Mouse (Mus musculus): ENCODE results near the gene Zfp92. TPM values are rescaled to one million over a fixed set of nuclear protein-coding genes. Genes with fewer than 3 reads are reported as not detected.
A peak's percentile ranks its signal among the peaks of the same experiment; 100 is the strongest.

Gene Zfp92
- total and polyA plus RNA-seq, 2 experiments: not detected

- Histone ChIP-seq H3K9ac (ENCODE audit: low read depth, low read length) (no peak overlapping the region), H3K79me2 (ENCODE audit: control insufficient read depth, insufficient read depth, low read length) (no peaks in the 10 kb centered on the region), H3K27ac (replicated peaks; ENCODE audit: insufficient read depth, low read depth, low read length) (no peak overlapping the region), H3K36me3 (ENCODE audit: control insufficient read depth, insufficient read depth, low read length) (no peaks in the 10 kb centered on the region), H3K4me1 (ENCODE audit: control insufficient read depth, insufficient read depth, low read length) (no peaks in the 10 kb centered on the region), H3K27me3 (ENCODE audit: control insufficient read depth, insufficient read depth, low read length) (no peaks in the 10 kb centered on the region), H3K4me3 (ENCODE audit: insufficient read depth, low read depth, low read length) (no peak overlapping the region)
- DNase-seq (ENCODE audit: extremely low read depth, low read depth, low spot score): no peak
- WGBS: 92% methylated on average over 20 of the region's 20 CpGs
- no peak for TF ChIP-seq POLR2A (IDR thresholded peaks at IDR 0.05; ENCODE audit: extremely low read depth, insufficient read depth, low read length)
These were observed 9.9 kb upstream of the Zfp92 start for GRCm38 (mm10) chrX:73400951-73401350.

- no peak overlapping the region for H3K27ac ChIP-seq (replicated peaks; ENCODE audit: insufficient read depth, low read depth, low read length)
- no peak overlapping the region for H3K4me3 ChIP-seq (ENCODE audit: insufficient read depth, low read depth, low read length)
- no peaks in the 10 kb centered on the region for H3K4me1 ChIP-seq (ENCODE audit: control insufficient read depth, insufficient read depth, low read length)
- no peak overlapping the region for H3K9ac ChIP-seq (ENCODE audit: low read depth, low read length)
- 96% methylated on average over 12 of the region's 12 CpGs for WGBS
- no peaks in the 10 kb centered on the region for H3K27me3 ChIP-seq (ENCODE audit: control insufficient read depth, insufficient read depth, low read length)
- H3K36me3 ChIP-seq (ENCODE audit: control insufficient read depth, insufficient read depth, low read length): no peaks in the 10 kb centered on the region
- TF ChIP-seq POLR2A (IDR thresholded peaks at IDR 0.05; ENCODE audit: extremely low read depth, insufficient read depth, low read length) (no peak), CTCF (IDR thresholded peaks at IDR 0.05; ENCODE audit: low read depth, low read length) (no peak)
- DNase-seq (ENCODE audit: extremely low read depth, low read depth, low spot score): no peak
- H3K79me2 ChIP-seq (ENCODE audit: control insufficient read depth, insufficient read depth, low read length): no peaks in the 10 kb centered on the region
These were observed 9.3 kb upstream of the Zfp92 start for GRCm38 (mm10) chrX:73401616-73402015.

- TF ChIP-seq CTCF (IDR thresholded peaks at IDR 0.05; ENCODE audit: low read depth, low read length) (no peak), POLR2A (IDR thresholded peaks at IDR 0.05; ENCODE audit: extremely low read depth, insufficient read depth, low read length) (no peak)
- Histone ChIP-seq H3K9ac (ENCODE audit: low read depth, low read length) (no peak overlapping the region), H3K79me2 (ENCODE audit: control insufficient read depth, insufficient read depth, low read length) (no peaks in the 10 kb centered on the region), H3K36me3 (ENCODE audit: control insufficient read depth, insufficient read depth, low read length) (no peaks in the 10 kb centered on the region), H3K4me1 (ENCODE audit: control insufficient read depth, insufficient read depth, low read length) (no peaks in the 10 kb centered on the region; the same call in 1 of the 2 replicates), H3K27ac (replicated peaks; ENCODE audit: insufficient read depth, low read depth, low read length) (no peak overlapping the region), H3K4me3 (ENCODE audit: insufficient read depth, low read depth, low read length) (no peak overlapping the region), H3K27me3 (ENCODE audit: control insufficient read depth, insufficient read depth, low read length) (peaks cover 3% of the 10 kb centered on the region; the same call in 1 of the 2 replicates)
- WGBS: 29% methylated on average over 1 of the region's 1 CpGs
- DNase-seq (ENCODE audit: extremely low read depth, low read depth, low spot score): no peak
These were observed 1.9 kb downstream of the Zfp92 start for GRCm38 (mm10) chrX:73412767-73413166.

GRCm38 (mm10) chrX:73430036-73430435 lies 19.1 kb downstream of the Zfp92 start:
- Histone ChIP-seq H3K27me3 (ENCODE audit: control insufficient read depth, insufficient read depth, low read length) (no peaks in the 10 kb centered on the region), H3K36me3 (ENCODE audit: control insufficient read depth, insufficient read depth, low read length) (no peaks in the 10 kb centered on the region), H3K27ac (replicated peaks; ENCODE audit: insufficient read depth, low read depth, low read length) (no peak overlapping the region), H3K4me3 (ENCODE audit: insufficient read depth, low read depth, low read length) (no peak overlapping the region), H3K4me1 (ENCODE audit: control insufficient read depth, insufficient read depth, low read length) (no peaks in the 10 kb centered on the region), H3K9ac (ENCODE audit: low read depth, low read length) (no peak overlapping the region), H3K79me2 (ENCODE audit: control insufficient read depth, insufficient read depth, low read length) (no peaks in the 10 kb centered on the region)
- WGBS: 75% methylated on average over 2 of the region's 2 CpGs
- peak; percentile 52 for DNase-seq (ENCODE audit: extremely low read depth, low read depth, low spot score)
- TF ChIP-seq POLR2A (IDR thresholded peaks at IDR 0.05; ENCODE audit: extremely low read depth, insufficient read depth, low read length): no peak
- TF ChIP-seq CTCF (IDR thresholded peaks at IDR 0.05; ENCODE audit: low read depth, low read length): no peak

- Histone ChIP-seq H3K9ac (ENCODE audit: low read depth, low read length) (no peak overlapping the region), H3K27me3 (ENCODE audit: control insufficient read depth, insufficient read depth, low read length) (no peaks in the 10 kb centered on the region), H3K27ac (replicated peaks; ENCODE audit: insufficient read depth, low read depth, low read length) (no peak overlapping the region), H3K4me3 (ENCODE audit: insufficient read depth, low read depth, low read length) (no peak overlapping the region), H3K36me3 (ENCODE audit: control insufficient read depth, insufficient read depth, low read length) (no peaks in the 10 kb centered on the region), H3K79me2 (ENCODE audit: control insufficient read depth, insufficient read depth, low read length) (no peaks in the 10 kb centered on the region), H3K4me1 (ENCODE audit: control insufficient read depth, insufficient read depth, low read length) (no peaks in the 10 kb centered on the region)
- WGBS: 69% methylated on average over 5 of the region's 5 CpGs
- DNase-seq (ENCODE audit: extremely low read depth, low read depth, low spot score): no peak
- TF ChIP-seq CTCF (IDR thresholded peaks at IDR 0.05; ENCODE audit: low read depth, low read length): no peak
- TF ChIP-seq POLR2A (IDR thresholded peaks at IDR 0.05; ENCODE audit: extremely low read depth, insufficient read depth, low read length): no peak
These were observed 22.0 kb downstream of the Zfp92 start for GRCm38 (mm10) chrX:73432850-73433249.

- Histone ChIP-seq H3K27me3 (ENCODE audit: control insufficient read depth, insufficient read depth, low read length) (no peaks in the 10 kb centered on the region), H3K27ac (replicated peaks; ENCODE audit: insufficient read depth, low read depth, low read length) (no peak within 1 kb of the TSS), H3K4me1 (ENCODE audit: control insufficient read depth, insufficient read depth, low read length) (no peaks in the 10 kb centered on the region), H3K36me3 (ENCODE audit: control insufficient read depth, insufficient read depth, low read length) (no peaks in the 10 kb centered on the region), H3K4me3 (ENCODE audit: insufficient read depth, low read depth, low read length) (no peak within 1 kb of the TSS), H3K9ac (ENCODE audit: low read depth, low read length) (no peak within 1 kb of the TSS), H3K79me2 (ENCODE audit: control insufficient read depth, insufficient read depth, low read length) (no peaks in the 10 kb centered on the region)
- TF ChIP-seq POLR2A (IDR thresholded peaks at IDR 0.05; ENCODE audit: extremely low read depth, insufficient read depth, low read length) (no peak), CTCF (IDR thresholded peaks at IDR 0.05; ENCODE audit: low read depth, low read length) (no peak)
- DNase-seq (ENCODE audit: extremely low read depth, low read depth, low spot score): no peak
- 48% methylated on average over 10 of the region's 11 CpGs for WGBS
These were observed 24.4 kb downstream of the Zfp92 start, which contains the start of gene Trex2 for GRCm38 (mm10) chrX:73435252-73435651. Gene Trex2 (minus strand): TSS chrX:73435344.
